Mouse (Mus musculus) limb, embryonic 11.5 days (tissue): Measurements from ENCODE around the gene Tbcd. TPM values are rescaled to one million over a fixed set of nuclear protein-coding genes. Genes with fewer than 3 reads are reported as not detected.

Experiments used
- ATAC-seq: fragments of 200-750 bp; cut with Nextera tagmentation; 2 replicates; pipeline ENCODE4 v1.8.0; 2017; ENCODE audit warnings: low read depth; ENCODE audit not compliant: insufficient number of reproducible peaks, low FRiP score, low TSS enrichment
- DNase-seq: peaks from one replicate; pipeline ENCODE4 v3.0.0-alpha.2; 2015; ENCODE audit warnings: low spot score
- H3K27ac ChIP-seq: fragments of 300-500 bp; sonication (generic); replicated peaks from 2 replicates; pipeline ENCODE4 v1.5.1; 2014; ENCODE audit warnings: low read depth, mild to moderate bottlenecking, low read length
- H3K27me3 ChIP-seq: fragments of 300-500 bp; sonication (generic); 2 replicates; pipeline ENCODE4 v1.6.1; 2014; ENCODE audit warnings: mild to moderate bottlenecking, low read length, mixed read lengths; ENCODE audit not compliant: control insufficient read depth, insufficient read depth
- H3K36me3 ChIP-seq: fragments of 300-500 bp; sonication (generic); 2 replicates; pipeline ENCODE4 v1.6.1; 2014; ENCODE audit warnings: mild to moderate bottlenecking, low read length, moderate library complexity, mixed read lengths; ENCODE audit not compliant: control insufficient read depth, insufficient read depth
- H3K4me1 ChIP-seq: fragments of 300-500 bp; sonication (generic); 2 replicates; pipeline ENCODE4 v1.6.1; 2014; ENCODE audit warnings: low read length, mixed read lengths; ENCODE audit not compliant: control insufficient read depth, insufficient read depth
- H3K4me2 ChIP-seq: fragments of 300-500 bp; sonication (generic); 2 replicates; pipeline ENCODE4 v1.6.1; 2014; ENCODE audit warnings: low read depth, mild to moderate bottlenecking, moderate library complexity; ENCODE audit not compliant: severe bottlenecking
- H3K4me3 ChIP-seq: fragments of 300-500 bp; sonication (generic); 2 replicates; pipeline ENCODE4 v1.5.1; 2014; ENCODE audit warnings: low read depth, low read length
- H3K9ac ChIP-seq: fragments of 300-500 bp; sonication (generic); 2 replicates; pipeline ENCODE4 v1.6.1; 2014; ENCODE audit warnings: mild to moderate bottlenecking, low read length
- H3K9me3 ChIP-seq: fragments of 300-500 bp; sonication (generic); 2 replicates; pipeline ENCODE4 v1.6.1; 2016; ENCODE audit warnings: low read length; ENCODE audit not compliant: control insufficient read depth
- WGBS: fragments of 180-500 bp; shearing (Covaris S2); extraction: QIAGEN DNeasy Blood & Tissue Kit; methylation state at CpG from one replicate; pipeline ENCODE4 v1.1.7; 2014; 5-methylcytosine and 5-hydroxymethylcytosine counted together
- polyA plus RNA-seq: library from polyadenylated mRNA; unstranded; fragments of >200 nt; fragmentation: Nextera tagmentation; extraction: Ambion mirVana; gene quantifications from 2 replicates; pipeline ENCODE4 v1.2.1, GENCODE M21; 2014

Gene Tbcd
- polyA plus RNA-seq: 35.4 and 36.3 TPM in 2 replicates

DNA sequence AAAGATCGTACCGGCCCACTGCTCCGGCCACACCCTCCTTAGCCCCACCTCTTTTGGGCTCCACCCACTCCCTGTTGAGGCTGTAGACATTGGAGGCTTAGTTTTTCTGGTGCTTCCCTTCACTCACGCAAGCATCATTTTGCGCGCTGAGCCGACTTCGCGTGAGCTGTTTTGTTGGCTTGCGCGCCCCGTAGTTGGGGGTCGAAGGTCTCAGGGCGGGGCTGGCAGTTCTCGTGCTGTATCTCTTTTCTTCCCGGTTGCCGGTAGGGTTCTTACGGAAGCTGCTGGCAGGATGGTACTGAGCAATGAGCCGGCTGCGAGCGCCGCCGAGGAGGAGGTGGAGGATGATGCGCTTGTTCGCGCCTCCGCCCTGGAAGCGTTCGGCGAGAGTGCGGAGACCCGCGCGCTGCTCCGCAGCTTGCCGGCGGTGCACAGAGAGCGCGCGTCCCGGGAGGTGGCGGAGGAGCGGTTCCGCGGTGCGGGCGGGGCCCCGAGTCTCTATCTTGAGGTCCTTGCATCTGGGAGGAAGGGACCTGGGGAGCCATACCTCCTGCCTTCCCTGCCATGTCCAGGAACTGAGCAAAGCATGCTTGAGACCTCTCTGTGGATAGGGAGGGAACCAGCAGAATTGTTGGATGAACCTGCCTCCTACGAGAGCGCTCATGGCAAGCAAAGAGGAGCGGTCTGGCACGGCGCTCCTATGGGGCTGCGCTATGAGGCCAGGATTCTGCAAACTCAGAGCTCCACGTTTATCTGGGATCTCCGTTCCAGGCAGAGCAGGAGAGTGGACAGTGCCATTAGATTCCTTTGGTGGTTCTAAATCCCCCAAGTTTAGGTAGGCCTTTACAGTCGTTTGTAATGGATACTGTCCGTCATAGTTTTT lies at the start of gene Tbcd:
Tbcd (plus strand) TSS at position 197 of the 883 bp plus-strand sequence.
- H3K27me3 ChIP-seq: no peaks in the 10 kb centered on the region
- DNase-seq (peak; percentile 95), ATAC-seq (peak; percentile 92)
- H3K9ac ChIP-seq: peak within 1 kb of the TSS; percentile 73
- H3K4me1 ChIP-seq: peaks cover 5% of the 10 kb centered on the region; the same call in 1 of the 2 replicates
- no peak within 1 kb of the TSS for H3K27ac ChIP-seq
- WGBS: under 1% methylated on average over 58 of the region's 58 CpGs
- peak within 1 kb of the TSS; percentile 77 for H3K4me2 ChIP-seq
- H3K36me3 ChIP-seq: no peaks in the 10 kb centered on the region; the same call in 1 of the 2 replicates
- H3K9me3 ChIP-seq: no peaks in the 10 kb centered on the region
- peak within 1 kb of the TSS; percentile 94 for H3K4me3 ChIP-seq

DNA sequence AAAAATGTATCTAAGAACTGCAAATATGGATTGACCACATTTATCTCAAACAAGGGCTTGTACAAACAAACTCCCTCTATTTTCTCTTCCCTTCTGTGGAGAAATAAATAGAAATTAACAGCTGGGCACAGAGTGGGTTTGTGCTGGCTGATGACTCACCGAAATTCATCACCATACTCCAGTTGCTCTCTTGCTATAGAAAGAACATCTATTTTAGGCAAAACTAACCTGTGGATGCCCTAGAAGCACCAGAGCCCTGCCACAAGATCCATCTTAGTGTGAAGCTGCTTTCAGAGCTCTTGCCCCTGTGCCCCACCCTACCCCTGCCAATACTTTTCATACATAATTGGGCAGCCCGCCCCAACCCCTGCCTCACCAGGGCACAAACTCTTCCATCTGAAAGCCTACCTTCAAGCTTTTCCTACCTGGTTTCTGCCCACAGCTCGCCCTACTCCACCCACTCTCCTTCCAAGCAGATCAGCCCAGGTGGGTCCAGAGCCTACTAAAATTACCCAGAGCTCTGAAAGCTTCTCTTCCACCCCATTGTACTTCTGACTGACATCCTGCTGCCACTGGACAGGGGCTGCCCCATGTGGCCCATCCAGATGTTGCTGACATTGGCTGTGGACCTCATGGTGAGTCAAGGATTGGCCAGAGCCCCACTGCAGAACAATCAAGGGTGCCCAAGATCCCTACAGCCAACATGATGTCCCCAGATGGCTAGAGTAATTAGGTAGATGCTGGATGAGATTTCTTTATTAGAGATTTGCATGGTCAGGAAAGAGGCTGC lies 44.2 kb upstream of the Tbcd start:
- H3K9ac ChIP-seq: no peak overlapping the region
- ATAC-seq (no peak), DNase-seq (no peak)
- no peak overlapping the region for H3K4me3 ChIP-seq
- WGBS: 77% methylated on average over 3 of the region's 3 CpGs
- H3K9me3 ChIP-seq: no peaks in the 10 kb centered on the region
- H3K36me3 ChIP-seq: no peaks in the 10 kb centered on the region
- no peak overlapping the region for H3K27ac ChIP-seq
- no peaks in the 10 kb centered on the region for H3K27me3 ChIP-seq
- H3K4me2 ChIP-seq: no peak overlapping the region
- no peaks in the 10 kb centered on the region for H3K4me1 ChIP-seq

DNA sequence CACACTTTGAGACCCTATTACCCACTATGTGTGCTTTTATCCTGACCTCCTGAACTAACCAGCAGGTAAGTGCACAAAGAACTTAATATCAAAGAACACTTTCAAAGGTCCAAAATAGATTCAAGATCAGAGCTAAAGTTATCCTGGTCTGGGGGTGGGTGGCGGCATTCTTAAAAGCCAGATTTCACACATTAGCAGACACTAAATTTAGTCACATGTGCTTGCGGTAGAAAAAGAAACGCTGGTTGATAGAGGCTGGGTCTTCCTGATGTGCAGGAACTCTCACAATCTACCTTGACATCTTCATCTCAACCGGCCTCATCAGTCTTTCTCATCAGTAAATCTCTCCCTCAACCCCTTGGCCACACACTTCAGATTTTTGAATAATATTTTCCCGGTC lies 37.0 kb upstream of the Tbcd start:
- H3K4me3 ChIP-seq: no peak overlapping the region
- H3K36me3 ChIP-seq: no peaks in the 10 kb centered on the region
- no peak overlapping the region for H3K9ac ChIP-seq
- no peak overlapping the region for H3K4me2 ChIP-seq
- no peaks in the 10 kb centered on the region for H3K27me3 ChIP-seq
- no peaks in the 10 kb centered on the region for H3K4me1 ChIP-seq
- no peak overlapping the region for H3K27ac ChIP-seq
- no peak for ATAC-seq
- H3K9me3 ChIP-seq: no peaks in the 10 kb centered on the region
- DNase-seq: no peak
- 92% methylated on average over 5 of the region's 5 CpGs for WGBS

DNA sequence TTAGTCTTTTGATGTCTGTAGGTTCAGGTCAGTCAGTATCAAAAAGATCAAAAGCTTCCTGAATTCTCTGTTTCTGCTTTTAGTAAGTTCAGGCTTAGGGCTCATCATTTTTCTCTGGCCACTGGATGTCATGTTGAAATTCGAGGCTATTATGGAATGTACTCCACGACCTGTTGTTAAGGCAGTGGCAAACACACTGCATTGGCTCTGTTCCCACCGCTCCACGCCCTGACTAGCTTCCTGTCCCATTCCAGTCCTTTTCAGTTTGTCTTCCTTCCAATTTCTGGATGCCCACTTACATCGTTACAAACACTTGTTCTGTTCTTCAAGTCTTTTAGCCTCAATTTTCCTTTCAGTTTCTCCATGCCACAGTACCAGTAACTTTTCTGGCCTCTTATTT lies 36.4 kb upstream of the Tbcd start:
- H3K9me3 ChIP-seq: no peaks in the 10 kb centered on the region
- DNase-seq (no peak), ATAC-seq (no peak)
- H3K4me1 ChIP-seq: no peaks in the 10 kb centered on the region
- 66% methylated on average over 5 of the region's 5 CpGs for WGBS
- no peaks in the 10 kb centered on the region for H3K36me3 ChIP-seq
- no peak overlapping the region for H3K4me3 ChIP-seq
- no peak overlapping the region for H3K9ac ChIP-seq
- no peaks in the 10 kb centered on the region for H3K27me3 ChIP-seq
- H3K4me2 ChIP-seq: no peak overlapping the region
- H3K27ac ChIP-seq: no peak overlapping the region

DNA sequence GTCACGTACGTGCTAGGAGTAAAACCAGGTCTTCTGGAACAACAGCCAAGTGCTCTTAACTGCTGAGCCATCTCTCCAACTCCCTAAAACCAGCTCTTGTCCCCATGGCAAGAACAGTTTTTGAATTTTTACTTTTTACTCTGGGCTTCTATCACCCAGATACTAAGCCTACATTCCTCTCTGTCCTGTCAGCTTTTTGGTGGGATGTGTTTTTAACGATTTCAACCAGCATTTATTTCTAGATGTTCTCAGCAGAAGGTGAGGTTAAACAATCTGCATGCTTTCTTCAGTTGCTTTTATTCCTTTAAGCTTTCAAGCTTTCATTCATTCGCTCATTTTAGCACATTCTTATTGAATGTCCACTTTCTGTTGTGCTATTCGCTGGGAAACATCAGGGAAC lies 33.8 kb upstream of the Tbcd start:
- no peaks in the 10 kb centered on the region for H3K36me3 ChIP-seq
- no peaks in the 10 kb centered on the region for H3K9me3 ChIP-seq
- no peak for ATAC-seq
- no peaks in the 10 kb centered on the region for H3K4me1 ChIP-seq
- no peak overlapping the region for H3K4me2 ChIP-seq
- no peaks in the 10 kb centered on the region for H3K27me3 ChIP-seq
- WGBS: 82% methylated on average over 5 of the region's 5 CpGs
- H3K9ac ChIP-seq: no peak overlapping the region
- no peak for DNase-seq
- no peak overlapping the region for H3K27ac ChIP-seq
- H3K4me3 ChIP-seq: no peak overlapping the region

DNA sequence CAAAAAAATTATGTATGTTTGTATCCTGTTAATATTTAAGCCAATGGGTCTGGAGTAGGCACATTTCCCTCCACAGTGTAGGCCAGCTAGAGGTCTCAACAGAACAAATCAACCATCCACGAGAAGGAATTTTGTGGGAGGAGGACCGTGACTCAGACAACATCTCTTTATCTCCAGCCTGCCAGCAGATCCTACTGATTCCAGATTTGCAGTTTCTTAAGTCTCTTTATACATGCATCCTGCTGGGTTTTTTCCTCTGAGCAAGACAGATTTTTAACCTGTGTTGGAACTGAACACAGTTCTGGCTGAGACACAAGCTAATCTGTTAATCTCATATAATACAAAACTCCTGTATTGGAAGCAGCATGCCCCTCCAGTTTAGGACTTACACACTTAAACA lies 32.8 kb upstream of the Tbcd start:
- WGBS: 84% methylated on average over 2 of the region's 2 CpGs
- ATAC-seq: no peak
- Histone ChIP-seq H3K9me3 (no peaks in the 10 kb centered on the region), H3K27ac (no peak overlapping the region), H3K27me3 (no peaks in the 10 kb centered on the region), H3K36me3 (no peaks in the 10 kb centered on the region), H3K4me1 (no peaks in the 10 kb centered on the region), H3K4me3 (no peak overlapping the region), H3K4me2 (no peak overlapping the region), H3K9ac (no peak overlapping the region)
- DNase-seq: no peak

DNA sequence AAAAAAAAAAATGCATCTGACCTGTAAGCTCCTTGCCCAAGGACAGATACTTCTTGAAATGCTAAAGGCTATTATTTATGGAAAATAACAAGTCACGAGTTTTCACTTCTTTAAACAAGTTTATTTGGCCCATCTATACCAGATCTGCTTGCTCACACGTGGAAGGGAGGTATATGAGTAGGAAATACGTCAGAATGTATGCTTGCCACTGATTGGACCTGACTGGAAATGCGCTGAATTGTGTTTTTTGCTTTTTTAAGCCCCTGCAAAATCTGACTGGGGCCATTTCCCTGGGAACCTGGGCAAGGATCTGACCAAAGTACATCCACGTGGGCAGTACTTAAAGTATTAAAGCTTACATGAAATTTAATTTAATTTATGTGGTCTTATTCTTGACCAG lies 31.4 kb upstream of the Tbcd start:
- H3K9ac ChIP-seq: no peak overlapping the region
- no peak overlapping the region for H3K27ac ChIP-seq
- WGBS: 61% methylated on average over 5 of the region's 5 CpGs
- peak overlapping the region; percentile 79 for H3K4me2 ChIP-seq
- no peak for ATAC-seq
- no peaks in the 10 kb centered on the region for H3K4me1 ChIP-seq
- H3K36me3 ChIP-seq: no peaks in the 10 kb centered on the region
- no peaks in the 10 kb centered on the region for H3K27me3 ChIP-seq
- no peak for DNase-seq
- no peaks in the 10 kb centered on the region for H3K9me3 ChIP-seq
- no peak overlapping the region; the same call in 1 of the 2 replicates for H3K4me3 ChIP-seq

DNA sequence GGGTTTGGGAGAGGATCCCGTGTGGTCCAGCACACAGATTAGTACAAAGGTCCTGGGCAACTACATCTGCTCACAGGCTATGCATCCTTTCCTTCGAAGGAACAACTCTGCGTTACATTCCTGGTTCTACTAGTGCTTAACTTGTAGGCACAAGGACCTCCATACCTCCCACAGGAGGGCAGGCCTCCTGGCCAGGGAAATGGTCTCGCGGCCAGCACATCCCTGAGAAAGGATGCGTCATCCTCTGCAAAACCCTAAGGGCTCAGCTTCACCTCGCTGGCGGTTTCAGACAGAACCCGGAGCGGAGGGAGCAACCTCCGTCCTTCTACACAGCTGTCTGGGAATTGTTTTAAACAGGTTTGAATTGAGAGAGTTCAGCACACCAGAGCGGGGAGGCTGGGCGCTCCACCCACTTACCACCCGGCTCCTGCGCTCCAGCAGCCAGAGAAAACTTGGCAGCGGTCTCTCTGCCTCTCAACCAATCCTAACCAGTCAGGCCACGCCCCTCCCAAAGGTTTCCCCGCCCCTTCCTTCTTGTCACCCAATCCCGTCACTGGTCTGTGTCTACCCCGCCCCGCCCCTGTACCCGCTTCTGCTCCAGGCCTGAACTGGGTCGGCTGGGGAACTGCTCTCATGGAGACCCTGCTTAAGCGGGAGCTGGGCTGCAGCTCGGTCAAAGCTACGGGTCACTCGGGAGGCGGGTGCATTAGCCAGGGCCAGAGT lies 30.8 kb upstream of the Tbcd start, which contains the start of gene Fn3krp:
Fn3krp (plus strand) TSS at position 572 of the 723 bp plus-strand sequence.
- peak; percentile 100 for ATAC-seq
- Histone ChIP-seq H3K27me3 (no peaks in the 10 kb centered on the region), H3K4me1 (no peaks in the 10 kb centered on the region), H3K9me3 (no peaks in the 10 kb centered on the region), H3K9ac (peak within 1 kb of the TSS; percentile 55), H3K4me2 (peak within 1 kb of the TSS; percentile 79), H3K36me3 (no peaks in the 10 kb centered on the region), H3K4me3 (peak within 1 kb of the TSS; percentile 78), H3K27ac (no peak within 1 kb of the TSS)
- WGBS: 2% methylated on average over 28 of the region's 28 CpGs
- peak; percentile 99 for DNase-seq
